Mouse (Mus musculus) heart, adult 8-10 months (tissue): ENCODE data around the gene BC048562. TPM values are rescaled to one million over a fixed set of nuclear protein-coding genes. Genes with fewer than 3 reads are reported as not detected.

Experiments used
- DNase-seq: peaks from one replicate; pipeline ENCODE4 v3.0.0; 2022; ENCODE audit warnings: low spot score
- total RNA-seq, 4 experiments: library from RNA; stranded (reverse); gene quantifications; 2 replicates each; pipeline ENCODE4 v1.2.4; 2022

BC048562 gene
- total RNA-seq, 4 experiments from 2014 or later, result not detected

- no peak for DNase-seq
Observed at GRCm38 (mm10) chr9:108479241-108479640, 43.0 kb downstream of the BC048562 start.

DNA sequence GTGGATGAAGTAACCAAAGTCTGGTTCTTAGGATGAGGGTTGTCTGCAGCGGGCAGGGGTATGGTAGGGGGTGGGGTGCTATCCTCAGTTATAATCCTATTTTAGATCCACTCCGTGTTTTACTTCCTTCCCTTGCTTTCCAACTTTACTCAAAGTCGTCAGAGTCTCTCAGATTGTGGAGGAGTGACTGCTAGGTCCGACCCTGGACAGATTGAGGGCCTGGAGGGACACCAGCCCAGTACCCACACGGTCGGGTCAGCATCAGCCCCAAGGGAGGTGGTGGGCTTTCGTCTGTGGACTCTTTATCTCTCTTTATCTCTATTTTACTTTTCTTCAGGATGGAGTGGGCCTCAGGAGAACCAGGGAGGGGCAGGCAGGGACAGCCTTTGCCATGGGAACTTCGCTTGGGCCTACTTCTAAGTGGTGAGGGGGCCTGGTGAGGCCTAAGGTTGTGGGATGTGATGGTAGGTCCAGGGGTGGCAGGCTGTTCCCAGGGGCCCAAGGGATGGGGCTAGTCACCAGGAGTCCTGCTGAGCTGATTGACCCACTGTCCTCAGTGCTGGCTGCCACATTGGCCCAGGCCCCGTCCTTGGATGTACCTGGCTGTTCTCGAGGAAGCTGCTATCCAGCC is 43.6 kb downstream of the BC048562 start, which contains the start of gene Lamb2:
TSS of gene Lamb2 (plus strand) at position 16 of the 631 bp plus-strand sequence.
- DNase-seq, result peak; percentile 95

GRCm38 (mm10) chr9:108480813-108481519 is 44.7 kb downstream of the BC048562 start:
- DNase-seq, result no peak

GRCm38 (mm10) chr9:108481520-108482210 is 45.4 kb downstream of the BC048562 start:
- no peak for DNase-seq

- no peak for DNase-seq
Observed at GRCm38 (mm10) chr9:108483051-108483790, 46.9 kb downstream of the BC048562 start.

- no peak for DNase-seq
Observed at GRCm38 (mm10) chr9:108484021-108484420, 47.7 kb downstream of the BC048562 start.

DNA sequence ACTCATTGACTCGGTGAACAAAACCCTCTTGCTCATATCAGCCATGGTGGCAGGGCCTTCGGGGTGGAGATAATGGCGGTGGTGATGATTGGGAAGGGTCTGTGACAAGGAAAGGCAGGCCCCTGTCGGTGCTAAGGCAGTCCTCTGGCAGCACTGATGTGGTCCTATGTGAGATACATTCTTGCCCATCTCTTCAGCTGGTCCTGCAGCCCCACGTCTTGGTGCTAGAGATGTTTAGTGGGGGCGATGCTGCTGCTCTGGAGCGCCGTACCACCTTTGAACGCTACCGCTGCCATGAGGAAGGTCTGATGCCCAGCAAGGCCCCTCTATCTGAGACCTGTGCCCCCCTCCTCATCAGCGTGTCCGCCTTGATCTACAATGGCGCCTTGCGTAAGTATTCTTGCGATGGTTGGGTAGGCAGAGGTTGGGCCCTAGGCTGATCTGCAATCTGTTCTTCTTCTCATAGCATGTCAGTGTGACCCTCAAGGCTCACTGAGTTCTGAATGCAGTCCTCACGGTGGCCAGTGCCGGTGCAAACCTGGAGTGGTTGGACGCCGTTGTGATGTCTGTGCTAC is 49.1 kb downstream of the BC048562 start:
- no peak for DNase-seq

DNA sequence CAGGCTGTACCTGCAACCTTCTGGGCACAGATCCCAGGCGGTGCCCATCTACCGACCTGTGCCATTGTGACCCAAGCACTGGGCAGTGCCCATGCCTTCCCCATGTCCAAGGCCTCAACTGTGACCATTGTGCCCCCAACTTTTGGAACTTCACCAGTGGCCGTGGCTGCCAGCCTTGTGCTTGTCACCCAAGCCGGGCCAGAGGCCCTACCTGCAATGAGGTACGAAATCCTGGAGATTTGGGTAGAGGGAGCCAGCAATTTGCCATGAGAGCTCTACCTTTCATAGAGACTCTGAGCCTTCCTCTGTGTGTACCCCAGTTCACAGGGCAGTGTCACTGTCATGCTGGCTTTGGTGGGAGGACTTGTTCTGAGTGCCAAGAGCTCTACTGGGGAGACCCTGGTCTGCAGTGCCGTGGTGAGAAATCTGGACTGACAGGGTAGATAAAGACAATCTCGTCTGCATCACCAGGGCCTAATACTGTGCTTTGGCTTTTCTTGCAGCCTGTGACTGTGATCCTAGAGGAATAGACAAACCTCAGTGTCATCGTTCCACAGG is 50.8 kb downstream of the BC048562 start:
- no peak for DNase-seq

DNA sequence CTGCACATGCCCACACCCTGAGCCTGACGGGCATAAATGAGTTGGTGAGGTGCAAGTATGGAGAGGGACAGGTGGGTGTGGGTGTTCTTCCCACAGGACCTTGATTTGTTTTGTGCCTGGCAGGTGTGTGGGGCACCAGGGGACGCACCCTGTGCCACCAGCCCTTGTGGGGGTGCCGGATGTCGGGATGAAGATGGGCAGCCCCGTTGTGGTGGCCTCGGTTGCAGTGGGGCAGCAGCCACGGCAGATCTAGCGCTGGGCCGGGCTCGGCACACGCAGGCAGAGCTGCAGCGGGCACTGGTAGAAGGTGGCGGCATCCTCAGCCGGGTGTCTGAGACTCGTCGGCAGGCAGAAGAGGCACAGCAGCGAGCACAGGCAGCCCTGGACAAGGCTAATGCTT is 52.1 kb downstream of the BC048562 start:
- no peak for DNase-seq

DNA sequence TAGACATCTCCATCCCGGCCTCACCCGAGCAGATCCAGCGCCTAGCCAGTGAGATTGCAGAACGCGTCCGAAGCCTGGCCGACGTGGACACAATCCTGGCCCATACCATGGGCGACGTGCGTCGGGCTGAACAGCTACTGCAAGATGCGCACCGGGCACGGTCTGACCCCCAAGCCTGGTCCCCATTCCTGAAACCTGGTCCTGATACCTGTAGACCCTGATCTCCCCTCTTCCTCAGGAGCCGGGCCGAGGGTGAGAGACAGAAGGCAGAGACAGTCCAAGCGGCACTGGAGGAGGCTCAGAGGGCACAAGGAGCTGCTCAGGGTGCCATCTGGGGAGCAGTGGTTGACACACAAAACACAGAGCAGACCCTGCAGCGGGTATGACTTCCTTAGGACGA is 52.9 kb downstream of the BC048562 start:
- no peak for DNase-seq

GRCm38 (mm10) chr9:108489702-108490558 is 53.6 kb downstream of the BC048562 start:
- DNase-seq, result no peak

GRCm38 (mm10) chr9:108490559-108491285 is 54.4 kb downstream of the BC048562 start, which contains the start of gene Usp19:
Usp19 (plus strand) TSS chr9:108490602.
- peak; percentile 95 for DNase-seq

GRCm38 (mm10) chr9:108491286-108491580 is 55.0 kb downstream of the BC048562 start:
- no peak for DNase-seq

GRCm38 (mm10) chr9:108492043-108492750 is 55.9 kb downstream of the BC048562 start:
- no peak for DNase-seq

- no peak for DNase-seq
Observed at GRCm38 (mm10) chr9:108493246-108493645, 57.0 kb downstream of the BC048562 start.

DNA sequence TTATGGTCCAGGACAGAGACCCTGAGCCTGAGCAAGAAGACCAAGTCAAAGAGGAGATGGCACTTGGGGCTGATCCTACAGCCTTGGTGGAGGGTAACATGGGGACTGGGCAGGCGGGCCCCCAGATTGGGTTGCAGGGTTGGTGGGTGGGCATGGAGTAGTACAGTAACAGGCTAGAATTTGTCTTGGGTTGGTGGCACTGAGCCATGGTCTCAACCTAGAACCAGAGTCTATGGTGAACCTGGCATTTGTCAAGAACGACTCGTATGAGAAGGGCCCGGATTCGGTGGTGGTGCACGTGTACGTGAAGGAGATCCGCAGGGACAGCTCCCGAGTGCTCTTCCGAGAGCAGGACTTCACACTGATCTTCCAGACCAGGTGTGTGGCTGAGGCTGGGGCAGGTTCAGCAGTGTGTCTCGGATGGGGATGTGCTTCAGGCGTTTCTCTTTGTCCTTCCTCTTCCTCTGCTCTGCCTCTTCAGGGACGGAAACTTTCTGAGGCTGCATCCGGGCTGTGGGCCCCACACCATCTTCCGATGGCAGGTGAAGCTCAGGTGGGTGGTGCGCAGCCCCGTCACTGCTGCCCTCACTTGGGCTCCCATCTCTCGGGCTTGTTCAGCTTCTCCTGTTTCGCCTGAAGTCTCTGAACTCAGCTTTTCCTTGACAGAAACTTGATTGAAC is 58.0 kb downstream of the BC048562 start:
- DNase-seq, result no peak

DNA sequence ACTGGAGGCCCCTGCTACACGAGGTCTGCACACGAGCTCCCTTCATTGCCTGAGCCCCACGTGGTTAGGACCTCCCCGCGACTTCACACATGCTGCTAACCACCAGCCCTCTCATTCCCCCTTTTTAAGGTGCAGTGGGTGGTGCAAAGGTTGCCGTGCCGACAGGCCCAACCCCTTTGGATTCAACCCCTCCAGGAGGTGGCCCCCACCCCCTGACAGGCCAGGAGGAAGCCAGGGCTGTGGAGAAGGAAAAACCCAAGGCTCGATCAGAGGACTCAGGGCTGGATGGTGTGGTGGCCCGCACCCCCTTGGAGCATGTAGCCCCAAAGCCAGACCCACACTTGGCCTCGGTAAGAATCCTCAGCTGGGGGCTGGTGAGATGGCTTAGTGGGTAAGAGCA is 58.6 kb downstream of the BC048562 start:
- no peak for DNase-seq
